Mouse (Mus musculus): Measurements from ENCODE around the gene Aif1.
A peak's percentile ranks its signal among the peaks of the same experiment; 100 is the strongest.

Aif1 gene

DNA sequence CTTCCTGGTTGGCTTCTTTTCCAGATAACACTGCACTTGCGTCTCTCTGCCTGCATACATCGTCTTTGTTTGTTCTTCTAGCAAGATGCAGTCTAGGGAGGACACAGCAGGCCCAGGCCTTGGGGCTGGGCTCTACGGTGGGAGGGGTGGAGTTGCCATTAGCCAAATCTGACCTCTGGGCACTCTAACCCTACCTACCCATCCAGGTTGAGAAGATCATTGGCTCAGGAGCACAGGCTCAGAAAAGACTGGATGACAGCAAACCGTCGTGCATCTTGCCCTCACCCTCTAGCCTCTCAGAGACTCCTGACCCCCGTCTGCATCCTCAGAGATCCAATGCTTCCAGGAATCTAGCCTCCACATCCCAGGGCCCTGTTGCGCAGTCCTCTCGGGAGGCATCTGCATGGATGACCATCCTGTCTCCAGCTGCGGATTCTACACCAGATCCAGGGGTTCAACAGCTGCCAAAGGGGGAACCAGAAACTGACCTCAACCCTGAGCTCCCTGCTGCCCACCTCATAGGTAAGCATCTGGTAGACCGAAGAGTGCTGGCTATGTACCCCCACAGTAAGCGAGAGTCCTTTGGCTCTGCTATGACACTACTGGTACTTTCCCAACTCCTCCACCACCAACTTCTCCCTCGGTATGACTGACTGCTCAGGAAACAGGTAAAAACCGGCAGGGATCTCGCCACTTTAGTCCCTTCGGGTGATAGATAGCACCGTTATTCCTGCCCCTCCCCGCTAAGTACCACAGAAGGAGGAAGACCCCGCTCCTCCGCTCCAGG lies 19.2 kb upstream of the Aif1 start:
- DNase-seq, result peak in 1 of 2 experiments; percentile 52

DNA sequence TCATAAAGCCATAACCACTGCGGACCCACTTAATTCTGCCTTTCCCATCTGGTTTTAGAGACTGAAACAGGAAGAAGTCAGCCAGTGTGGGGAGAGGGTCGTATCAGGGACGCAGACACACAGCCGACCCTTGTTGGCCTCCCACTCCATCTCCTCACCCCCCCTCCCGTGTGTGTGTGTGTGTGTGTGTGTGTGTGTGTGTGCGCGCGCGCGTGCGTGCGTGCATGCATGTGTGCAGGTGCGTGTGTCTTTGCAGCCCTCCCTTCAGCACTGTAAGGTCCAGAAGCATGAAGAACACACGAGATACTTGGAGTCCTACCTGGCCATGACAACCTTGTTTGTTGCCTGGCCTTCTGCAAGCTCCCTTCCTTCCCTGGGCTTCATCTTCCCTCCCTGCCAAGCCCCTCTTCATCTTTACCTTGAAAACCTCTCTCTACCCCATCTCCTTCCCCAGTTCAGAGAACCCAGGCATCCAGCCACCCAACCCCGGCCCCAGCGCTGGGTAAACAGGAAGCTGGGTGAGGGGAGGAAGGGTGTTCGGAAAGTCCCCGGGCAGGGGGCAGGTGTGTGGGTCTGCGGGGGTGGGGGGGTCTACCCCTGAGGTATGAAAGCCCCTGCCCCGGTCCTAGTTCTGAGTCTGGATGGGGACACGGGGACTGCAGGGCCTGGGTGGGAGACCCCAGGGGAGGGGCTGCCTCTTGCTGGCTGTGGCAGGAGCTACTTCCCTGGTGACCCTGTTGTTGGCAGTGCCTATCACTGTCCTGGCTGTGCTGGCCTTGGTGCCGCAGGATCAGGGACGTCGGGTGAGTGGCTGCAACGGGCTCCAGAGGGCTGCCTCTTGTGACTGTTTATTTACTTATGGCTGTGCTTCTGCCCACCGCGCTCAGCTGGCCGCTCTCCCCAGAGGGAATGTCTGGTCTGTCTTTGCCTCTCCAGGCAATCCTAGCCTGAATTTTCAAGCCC lies 18.3 kb upstream of the Aif1 start, which contains the start of gene Ltb:
Gene Ltb (plus strand): TSS at position 559 of the 963 bp plus-strand sequence.
- peak; percentile 87 to 93 for DNase-seq

DNA sequence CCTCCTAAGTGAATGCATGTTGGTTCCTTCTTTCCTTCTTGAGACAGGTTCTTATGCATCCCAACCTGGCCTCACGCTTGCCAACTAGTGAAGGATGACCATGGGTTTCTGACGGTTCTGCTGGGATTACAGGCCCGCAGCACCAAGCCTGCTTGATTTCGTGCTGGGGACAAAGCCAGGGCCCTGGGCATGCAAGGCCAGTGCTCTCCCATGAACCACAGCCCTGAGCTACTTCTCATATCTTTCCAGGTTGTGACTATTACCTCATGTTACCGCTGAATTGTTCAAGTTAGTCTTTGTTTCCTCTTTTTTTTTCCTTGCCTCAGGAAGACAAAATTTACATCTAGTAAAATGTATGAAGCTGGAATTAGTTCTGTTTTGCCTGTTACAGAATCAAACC lies 17.1 kb upstream of the Aif1 start:
- no peak for DNase-seq

DNA sequence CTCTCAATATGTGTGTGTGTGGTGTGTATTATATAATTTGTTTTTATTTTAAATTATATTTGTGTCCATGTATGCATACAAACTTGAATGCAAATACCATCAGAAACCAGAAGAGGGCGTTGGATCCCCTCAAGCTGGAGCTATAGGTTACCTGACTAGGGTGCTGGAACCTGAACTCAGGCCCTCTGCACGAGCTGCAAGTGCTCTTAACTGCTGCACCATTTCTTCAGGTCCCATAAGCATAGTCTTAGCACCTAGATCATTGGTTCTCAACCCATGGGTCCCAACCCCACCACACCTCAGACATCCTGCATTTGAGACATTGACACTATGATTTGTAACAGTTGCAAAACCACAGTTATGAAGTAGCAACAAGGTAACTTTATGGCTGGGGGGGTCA lies 15.9 kb upstream of the Aif1 start:
- DNase-seq, result no peak

DNA sequence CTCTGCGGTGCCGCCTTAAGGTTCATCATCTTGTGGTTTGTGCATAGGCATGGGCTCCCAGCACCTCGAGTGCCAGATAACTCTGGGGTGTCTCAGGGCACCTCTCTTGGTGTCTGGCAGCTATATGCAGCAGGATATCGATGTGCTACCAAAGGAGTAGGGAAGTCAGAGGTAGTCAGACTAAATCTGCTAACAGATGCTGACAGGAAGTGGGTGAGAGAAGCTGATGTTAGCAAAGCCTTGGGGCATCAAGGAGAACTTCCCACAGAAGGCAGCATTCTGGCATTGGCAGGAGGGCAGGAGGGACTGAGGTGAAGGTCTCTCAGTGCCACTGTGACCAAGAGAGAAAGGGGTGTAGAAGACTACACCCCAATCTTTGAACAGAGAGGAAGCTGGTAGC lies 14.2 kb upstream of the Aif1 start:
- peak; percentile 27 to 68 for DNase-seq

DNA sequence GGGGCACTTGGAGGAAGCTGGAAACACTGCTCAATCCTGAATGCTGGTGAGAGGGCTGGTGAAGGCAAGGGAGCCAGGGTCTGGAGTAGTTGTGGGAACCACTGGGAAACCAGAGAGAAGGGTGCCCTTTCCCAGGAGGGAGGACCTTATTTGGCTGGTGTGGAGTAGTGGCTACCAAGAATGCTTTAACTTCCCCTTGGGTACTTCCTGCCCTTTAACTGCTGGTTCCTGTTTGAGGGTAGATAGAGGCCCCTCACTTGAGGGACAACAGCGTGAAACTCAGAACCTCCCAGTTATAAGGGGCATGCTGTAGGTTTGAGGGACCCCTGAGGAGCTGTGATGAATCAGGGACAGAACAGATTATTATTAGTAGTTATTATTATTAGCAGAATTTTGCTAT lies 13.3 kb upstream of the Aif1 start:
- no peak for DNase-seq

DNA sequence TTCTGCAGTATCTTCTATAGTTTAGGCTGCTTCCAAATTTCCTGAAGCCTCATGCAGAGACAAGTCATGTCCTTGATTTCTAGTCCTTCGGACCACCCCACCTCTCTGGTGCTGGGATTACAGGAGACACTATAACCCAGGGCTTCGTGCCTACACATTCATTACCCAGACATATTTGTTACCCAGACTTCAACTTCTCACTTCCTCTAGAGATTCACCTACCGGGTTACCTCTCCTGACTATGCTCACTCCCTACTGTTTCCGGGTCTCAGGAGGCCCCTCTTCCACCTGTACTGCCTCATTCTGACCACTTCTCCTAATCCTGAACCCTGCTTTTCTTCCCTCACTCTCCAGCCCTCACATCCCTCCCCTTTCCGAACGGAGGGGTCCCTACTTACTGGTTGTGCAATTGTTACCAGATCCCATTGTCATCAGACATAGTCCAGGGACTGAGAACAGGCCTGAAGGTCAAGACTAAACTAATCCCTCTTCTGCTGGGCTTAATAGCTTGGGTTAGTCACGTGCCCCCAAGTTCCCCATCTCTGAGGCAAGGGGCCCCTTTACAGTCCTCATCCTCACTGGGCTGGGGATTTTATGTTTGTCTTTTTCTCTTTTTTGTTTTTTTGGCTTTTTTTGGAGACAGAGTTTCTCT lies 12.2 kb upstream of the Aif1 start, which contains the start of gene Lst1:
Gene Lst1 (minus strand): TSS at position 481 of the 652 bp plus-strand sequence.
- no peak for DNase-seq

DNA sequence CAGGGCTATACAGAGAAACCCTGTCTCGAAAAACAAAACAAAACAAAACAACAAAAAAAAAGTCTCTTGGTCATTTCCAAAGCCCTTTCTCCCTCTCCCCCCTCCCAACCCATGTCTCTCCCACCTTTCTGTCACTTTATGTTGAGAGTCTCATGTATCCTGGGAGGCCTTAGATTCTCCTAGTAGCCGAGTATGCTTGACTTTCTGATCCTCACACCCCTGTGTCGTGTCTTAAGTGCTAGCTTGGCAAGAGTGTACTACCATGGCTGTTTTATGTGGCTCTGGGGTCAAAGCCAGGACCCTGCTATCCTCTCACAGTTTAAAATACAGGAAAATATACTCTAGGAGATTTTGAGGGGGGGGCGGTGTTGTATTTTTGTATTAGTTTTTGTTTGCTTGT lies 11.5 kb upstream of the Aif1 start:
- no peak for DNase-seq

DNA sequence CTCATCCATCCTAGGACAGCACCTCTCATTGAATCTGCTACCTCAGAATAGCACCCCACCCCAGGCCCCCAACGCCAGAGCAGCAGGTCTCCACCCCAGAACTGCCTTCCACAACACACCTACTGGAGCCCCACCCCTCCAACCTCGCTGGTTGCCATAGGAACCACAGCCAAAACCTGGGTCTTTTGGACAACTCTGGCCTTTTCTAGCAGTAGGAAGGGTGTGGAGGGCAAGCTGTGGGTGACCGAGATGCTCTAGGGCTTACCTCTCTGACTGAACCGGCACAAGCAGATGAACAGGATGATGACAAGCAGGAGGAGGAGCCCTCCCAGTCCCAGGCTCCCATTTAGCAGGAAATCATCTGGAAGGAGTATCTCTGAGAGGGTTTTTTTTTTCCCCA lies 10.8 kb upstream of the Aif1 start:
- DNase-seq, result peak; percentile 47 to 79

DNA sequence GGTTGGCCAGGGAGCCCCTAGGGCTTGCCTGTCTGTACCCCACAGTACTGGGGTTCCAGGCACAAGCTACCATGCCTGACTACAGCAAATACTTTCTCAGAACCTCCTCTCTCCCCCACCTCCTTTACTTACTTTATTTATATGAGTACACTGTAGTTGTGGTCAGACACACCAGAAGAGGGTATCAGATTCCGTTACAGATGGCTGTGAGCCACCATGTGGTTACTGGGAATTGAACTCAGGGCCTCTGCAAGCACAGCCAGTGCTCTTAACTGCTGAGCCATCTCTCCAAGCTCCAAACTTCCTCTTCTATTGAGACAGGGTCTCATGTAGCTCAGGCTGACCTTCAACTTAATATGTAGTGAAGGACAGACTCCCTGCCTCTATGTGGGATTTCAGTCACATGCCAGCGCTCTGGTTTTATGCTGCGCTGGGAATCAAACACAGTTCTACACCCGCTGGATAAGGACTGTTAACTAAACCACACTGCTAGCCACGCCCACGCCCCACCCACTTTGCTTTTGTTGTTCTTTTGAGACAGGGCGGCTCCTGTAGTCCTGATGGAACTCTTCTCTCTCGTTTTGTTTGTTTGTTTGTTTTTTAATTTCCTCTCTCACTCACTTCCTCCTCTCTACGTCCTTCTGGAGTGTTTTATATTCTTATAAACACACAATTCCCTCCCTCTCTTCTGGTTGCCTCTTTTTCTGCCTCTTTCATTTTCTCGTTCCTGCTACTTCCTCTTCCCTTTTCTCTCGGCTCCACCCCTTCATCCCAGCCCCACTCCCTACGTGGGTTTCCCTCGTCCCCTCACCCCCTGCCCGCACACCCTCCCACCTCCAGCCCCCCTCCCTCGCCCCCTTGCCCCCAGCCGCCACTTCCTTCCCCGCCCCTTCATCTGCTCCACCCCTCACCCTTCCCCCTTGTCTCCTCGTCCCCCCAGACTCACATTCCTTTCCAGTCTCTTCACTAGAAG lies 10.1 kb upstream of the Aif1 start:
- DNase-seq, result peak; percentile 74 to 85

DNA sequence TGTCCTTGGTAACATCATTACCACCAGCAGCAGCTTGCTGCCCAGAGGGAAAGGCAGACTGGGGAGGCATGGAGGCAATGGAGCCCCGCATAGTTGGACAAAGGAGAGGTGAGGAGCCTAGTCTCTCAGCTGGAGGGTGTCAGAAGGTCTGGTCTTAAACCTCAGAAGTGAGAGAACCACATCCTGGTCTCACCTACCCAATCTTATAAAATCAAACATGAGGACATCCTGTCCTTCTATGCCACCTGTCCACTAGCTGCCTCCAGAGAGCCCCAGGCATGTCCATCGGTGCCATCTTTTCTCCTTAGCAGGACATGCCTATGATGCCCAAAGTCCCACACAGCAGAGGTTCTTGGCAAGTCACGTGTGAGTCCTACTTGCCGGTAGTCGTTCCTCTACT lies 4.2 kb upstream of the Aif1 start:
- DNase-seq, result no peak

DNA sequence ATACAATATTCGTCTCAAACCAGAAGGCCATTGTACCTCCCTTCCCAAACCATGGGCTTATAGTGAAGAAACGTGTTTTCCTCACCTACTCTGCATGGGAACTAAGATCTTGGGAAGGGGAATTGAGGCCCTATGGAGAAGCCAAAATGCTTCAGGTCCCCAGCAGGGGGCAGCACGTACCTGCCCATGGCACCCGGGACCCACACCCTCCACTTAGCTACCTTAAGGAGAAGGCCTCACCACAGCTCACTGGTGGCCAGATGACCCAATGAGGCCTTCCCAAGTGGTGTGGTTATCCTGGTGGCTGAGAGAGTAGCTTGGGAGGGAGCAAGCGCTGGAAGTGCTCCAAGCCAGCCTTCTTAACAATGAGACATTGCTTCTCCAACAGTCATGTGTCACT lies 2.7 kb upstream of the Aif1 start:
- DNase-seq, result peak; percentile 55 to 67

DNA sequence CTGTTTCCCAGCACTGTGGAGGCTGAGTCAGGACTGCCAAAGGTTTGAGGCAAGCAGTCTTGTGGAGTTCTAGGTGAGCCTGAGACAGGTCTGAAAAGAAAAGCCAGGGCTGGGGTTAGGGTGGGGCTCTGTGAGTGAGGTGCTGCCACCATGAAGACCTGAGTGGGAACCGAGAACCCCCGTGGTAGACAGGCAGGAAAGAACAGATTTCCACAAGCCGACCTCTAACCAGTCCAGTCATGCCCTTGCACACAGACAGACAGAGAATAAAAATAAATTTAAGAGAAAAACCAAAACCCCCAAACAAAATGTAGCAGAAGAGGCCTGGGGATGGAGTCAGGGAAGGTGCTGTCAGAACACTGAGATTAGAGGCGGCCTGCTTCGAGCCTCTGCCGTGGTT lies 486 bp downstream of the Aif1 start:
- no peak for DNase-seq

DNA sequence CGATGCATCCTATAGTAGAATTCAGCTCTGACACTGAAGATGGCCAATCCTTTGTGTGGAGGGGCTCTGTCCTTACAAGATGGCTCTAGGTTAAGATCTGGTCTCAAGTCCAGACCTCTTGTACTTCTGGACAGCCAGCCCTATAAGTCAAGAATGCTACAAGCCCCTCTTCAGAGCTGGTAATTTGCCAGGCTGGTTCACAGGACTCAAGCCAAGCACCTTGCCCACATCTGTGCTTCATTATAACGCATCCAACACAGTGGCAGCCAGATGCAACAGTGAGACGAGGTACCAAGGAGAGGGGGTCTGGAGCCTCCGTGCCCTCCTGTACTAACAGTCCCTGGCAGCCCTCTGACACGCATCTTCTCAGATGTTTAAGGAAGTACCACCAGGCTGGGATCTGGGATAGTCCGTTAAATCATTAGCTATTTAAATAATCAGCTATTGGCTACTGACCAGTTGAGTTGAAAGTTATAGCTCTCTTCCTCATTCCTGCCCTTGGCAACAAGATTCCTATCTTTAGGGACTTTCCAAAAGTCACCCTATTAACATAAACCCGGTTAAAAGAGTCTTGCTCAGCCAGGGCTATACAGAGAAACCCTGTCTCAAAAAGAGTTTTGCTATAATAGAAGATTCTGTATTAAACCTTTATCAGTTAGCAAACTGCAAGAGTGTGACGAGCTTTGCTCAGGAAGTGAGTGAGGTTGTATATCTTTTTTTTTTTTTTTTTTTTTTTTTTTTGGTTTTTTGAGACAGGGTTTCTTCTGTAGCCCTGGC lies 1.5 kb downstream of the Aif1 start:
- no peak for DNase-seq

DNA sequence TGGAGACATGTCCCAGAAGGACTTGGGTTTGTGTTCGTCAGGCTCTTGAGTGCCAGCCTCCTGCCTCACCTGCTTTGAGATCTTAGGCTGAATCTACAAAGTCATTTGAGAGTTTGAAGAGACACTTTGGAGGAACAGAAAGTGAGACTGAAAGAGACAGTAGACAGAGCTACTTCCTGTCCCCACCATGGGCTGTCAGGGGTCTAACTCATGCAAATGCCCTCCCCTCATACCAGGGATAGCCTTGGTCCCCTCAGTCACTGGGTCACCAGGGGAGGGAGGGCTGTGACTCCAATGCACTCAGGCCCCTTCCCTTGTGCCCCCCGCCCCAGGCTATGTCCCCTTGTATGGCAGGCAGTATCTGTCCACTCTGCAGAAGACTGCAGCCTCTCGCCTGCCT lies 2.5 kb downstream of the Aif1 start:
- DNase-seq, result peak in 1 of 2 experiments; percentile 28

DNA sequence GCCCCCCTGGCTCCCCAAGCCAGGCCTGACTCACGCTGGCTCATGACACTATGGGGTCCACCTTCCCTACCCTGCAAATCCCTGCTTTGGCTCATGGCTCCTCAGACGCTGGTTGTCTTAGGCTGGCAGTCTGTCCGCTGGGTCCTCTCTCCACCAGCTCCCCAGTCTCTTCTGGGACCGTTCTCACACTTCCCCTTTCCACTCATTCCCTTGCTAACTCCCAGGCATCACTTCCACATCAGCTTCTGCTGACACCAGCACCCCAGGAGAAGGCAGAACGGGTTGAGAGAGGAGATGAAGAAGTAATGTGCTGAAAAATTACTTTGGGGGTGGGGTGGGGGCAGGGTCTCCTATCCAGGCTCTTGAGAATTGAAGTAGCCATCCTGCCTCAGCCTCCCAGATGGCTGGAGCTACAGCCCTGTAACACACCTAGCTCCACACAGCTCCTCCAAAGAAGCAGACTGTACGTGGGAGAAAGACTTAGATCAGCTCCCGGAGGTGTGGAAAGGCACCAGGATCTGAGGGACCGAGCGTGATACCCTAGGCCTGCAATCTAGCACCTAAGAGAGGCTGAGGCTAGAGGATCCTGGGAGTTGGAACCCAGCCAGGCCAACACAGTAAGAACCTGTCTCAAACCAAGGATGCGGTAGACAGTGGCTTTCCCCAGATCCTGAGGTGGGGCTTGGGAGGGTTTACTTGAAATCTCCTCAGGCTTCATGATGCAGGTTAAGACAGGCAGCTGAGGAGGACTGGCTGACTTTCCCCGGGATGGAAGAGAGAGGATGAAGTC lies 3.2 kb downstream of the Aif1 start:
- DNase-seq, result peak in 1 of 2 experiments; percentile 26

DNA sequence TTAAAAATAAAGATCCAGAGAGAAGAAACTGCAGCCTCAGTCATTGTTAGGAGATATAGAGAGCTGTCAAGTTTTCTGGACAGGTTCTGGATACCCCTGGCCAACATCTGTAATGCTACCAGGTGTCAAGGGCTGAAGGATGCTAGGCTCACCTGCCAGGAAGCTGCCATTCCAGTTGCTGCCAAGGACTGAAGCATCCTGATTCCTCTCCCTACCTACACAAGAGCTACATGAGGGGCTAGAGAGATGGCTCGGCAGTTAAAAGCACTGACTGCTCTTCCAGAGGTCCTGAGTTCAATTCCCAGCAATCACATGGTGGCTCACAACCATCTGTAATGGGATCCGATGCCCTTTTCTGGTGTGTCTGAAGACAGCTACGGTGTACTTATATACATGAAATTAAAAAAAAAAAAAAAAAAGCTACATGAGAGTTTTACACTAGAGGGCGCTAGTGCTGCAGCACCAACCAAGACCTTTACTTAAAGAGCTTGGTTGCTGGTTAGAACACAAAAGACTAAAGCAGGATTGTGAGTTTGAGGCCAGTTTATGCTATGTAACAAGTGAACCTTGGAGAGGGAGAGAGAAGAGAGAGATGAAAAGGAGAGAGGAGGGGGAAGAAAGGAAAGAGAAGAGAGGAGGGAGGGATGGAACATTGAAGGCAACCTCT lies 7.2 kb downstream of the Aif1 start:
- peak in 1 of 2 experiments; percentile 15 for DNase-seq

DNA sequence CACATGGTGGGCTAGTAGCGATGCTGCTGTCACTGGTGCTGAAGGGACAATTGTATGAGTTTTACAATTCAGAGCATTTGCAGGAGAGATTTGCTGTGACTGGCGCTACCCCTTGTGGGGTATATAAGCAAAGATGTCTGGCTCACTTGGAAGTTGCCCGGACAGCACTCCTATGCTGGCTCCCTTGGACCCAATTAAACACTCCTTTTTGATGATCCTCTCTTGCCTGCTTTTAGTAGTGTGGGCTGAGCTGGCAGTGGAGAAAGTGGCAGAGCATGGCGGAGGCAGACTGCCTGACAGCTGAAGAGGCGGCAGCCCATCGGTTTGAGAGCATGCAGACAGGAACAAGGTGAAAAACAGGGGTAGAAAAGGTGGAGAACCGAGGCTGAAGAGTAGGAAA lies 8.1 kb downstream of the Aif1 start:
- DNase-seq, result no peak

DNA sequence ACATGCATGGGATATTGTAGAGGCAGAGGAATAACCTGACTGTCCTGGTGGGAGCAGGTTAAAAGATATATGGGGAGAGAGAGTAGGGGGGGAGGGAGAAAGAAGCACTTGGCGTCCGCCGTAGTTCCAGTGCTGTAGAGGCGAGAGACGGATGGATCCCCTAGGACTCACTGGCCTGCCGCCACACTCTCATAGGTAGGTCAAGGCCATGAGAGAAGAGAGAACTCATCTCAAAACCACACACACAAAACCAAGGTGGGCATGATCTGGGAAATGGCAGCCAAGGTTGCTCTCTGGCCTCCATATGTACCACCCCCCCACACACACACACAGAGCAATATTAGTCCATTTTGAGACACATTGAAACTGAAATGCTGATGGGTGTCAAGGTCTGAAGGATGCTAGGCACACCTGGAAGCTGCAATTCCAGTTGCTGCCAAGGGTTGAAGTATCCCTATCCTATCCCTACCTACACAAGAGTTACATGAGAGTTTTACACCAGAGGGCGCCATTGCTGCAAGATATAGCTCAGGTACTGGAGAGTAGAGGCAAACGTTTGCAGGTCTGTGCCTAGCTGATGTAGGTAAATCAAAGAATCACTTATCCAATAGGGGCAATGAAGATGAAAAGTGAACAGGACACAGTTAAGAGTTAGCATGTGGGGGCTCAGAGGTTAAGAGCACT lies 9.4 kb downstream of the Aif1 start:
- DNase-seq, result peak in 1 of 2 experiments; percentile 66
